Mouse (Mus musculus): ENCODE data around the gene Abcc9. TPM values are rescaled to one million over a fixed set of nuclear protein-coding genes. Genes with fewer than 3 reads are reported as not detected.

Abcc9 gene
- total and polyA plus RNA-seq, 3 experiments, result not detected

- no peak overlapping the region for H3K4me3 ChIP-seq (replicated peaks in 1 of 3; ENCODE audit: low read depth in 2 of 3, low read length in 2 of 3, poor library complexity in 1 of 3)
- DNase-seq (ENCODE audit: extremely low read depth), result no peak
- no peaks in the 10 kb centered on the region for H3K27me3 ChIP-seq (replicated peaks)
- H3K79me2 ChIP-seq (replicated peaks; ENCODE audit: control insufficient read depth, extremely low read depth, insufficient read depth, poor library complexity, severe bottlenecking), result no peaks in the 10 kb centered on the region
- H3K4me1 ChIP-seq (ENCODE audit: control insufficient read depth in 1 of 2, insufficient read depth in 2 of 2), result peaks cover 0 to 7% of the 10 kb centered on the region in 2 experiments; a peak in 1 of 4 replicates
- H3K27ac ChIP-seq (ENCODE audit: insufficient read depth, low read depth), result no peak overlapping the region
- dilution Hi-C loops (cut with MboI; ENCODE audit: extremely low pct_ligation_motif_present, extremely low pct_unique_long_range_greater_than_20kb, low sequenced_read_pairs) (no loop called here), in situ Hi-C loops (cut with MboI; ENCODE audit: low pct_ligation_motif_present, low pct_unique_long_range_greater_than_20kb, low sequenced_read_pairs) (no loop called here)
- H3K4me2 ChIP-seq (ENCODE audit: insufficient read depth, low read depth, poor library complexity, severe bottlenecking), result no peak overlapping the region
- H3K9me3 ChIP-seq (replicated peaks; ENCODE audit: low read length), result no peaks in the 10 kb centered on the region
- no peak overlapping the region for H3K9ac ChIP-seq (ENCODE audit: insufficient read depth, low read depth)
- TF ChIP-seq POLR2AphosphoS2 (IDR thresholded peaks at IDR 0.05; ENCODE audit: low read depth, low read length), result no peak
- no peak for TF ChIP-seq PAX5 (IDR thresholded peaks at IDR 0.05; ENCODE audit: low read length)
- TF ChIP-seq USF1 (IDR thresholded peaks at IDR 0.05; ENCODE audit: low read depth, low read length), result no peak
- no peak for TF ChIP-seq JUND (conservative IDR thresholded peaks at IDR 0.05; ENCODE audit: low read depth, low read length)
- TF ChIP-seq ZNF384 (IDR thresholded peaks at IDR 0.05; ENCODE audit: low read depth, low read length), result no peak
- no peak for TF ChIP-seq UBTF (IDR thresholded peaks at IDR 0.05; ENCODE audit: low read depth, low read length)
- no peak for TF ChIP-seq HCFC1 (IDR thresholded peaks at IDR 0.05; ENCODE audit: low read depth, low read length)
- no peak for TF ChIP-seq SMC3 (IDR thresholded peaks at IDR 0.05; ENCODE audit: low read depth, low read length)
- TF ChIP-seq ELF1 (IDR thresholded peaks at IDR 0.05; ENCODE audit: low read depth, low read length), result no peak
- TF ChIP-seq E2F4 (IDR thresholded peaks at IDR 0.05; ENCODE audit: insufficient replicate concordance, low read depth, low read length), result no peak
- no peak for TF ChIP-seq ZKSCAN1 (IDR thresholded peaks at IDR 0.05; ENCODE audit: borderline replicate concordance, low read depth, low read length)
- no peak for TF ChIP-seq MAZ (IDR thresholded peaks at IDR 0.05; ENCODE audit: low read depth, low read length)
- no peak for TF ChIP-seq CTCF (conservative IDR thresholded peaks at IDR 0.05 in 1 of 2, IDR thresholded peaks at IDR 0.05 in 1 of 2; ENCODE audit: low read depth in 2 of 2, low read length in 2 of 2)
- no peak for TF ChIP-seq RAD21 (IDR thresholded peaks at IDR 0.05; ENCODE audit: low read depth, low read length)
- no peak for TF ChIP-seq SIN3A (IDR thresholded peaks at IDR 0.05; ENCODE audit: low read length)
- no peak for TF ChIP-seq USF2 (conservative IDR thresholded peaks at IDR 0.05; ENCODE audit: low read depth, low read length)
- no peaks in the 10 kb centered on the region for H3K36me3 ChIP-seq (replicated peaks in 1 of 2; ENCODE audit: control insufficient read depth in 1 of 2, insufficient read depth in 1 of 2, low read length in 1 of 2)
These were observed 137.4 kb downstream of the Abcc9 start for GRCm38 (mm10) chr6:142564746-142565145.

GRCm38 (mm10) chr6:142561151-142561550, 141.0 kb downstream of the Abcc9 start:
- H3K27me3 ChIP-seq (replicated peaks), result no peaks in the 10 kb centered on the region
- H3K9me3 ChIP-seq (replicated peaks; ENCODE audit: low read length), result no peaks in the 10 kb centered on the region
- no peak overlapping the region for H3K4me2 ChIP-seq (ENCODE audit: insufficient read depth, low read depth, poor library complexity, severe bottlenecking)
- no peak overlapping the region for H3K4me3 ChIP-seq (replicated peaks in 1 of 3; ENCODE audit: low read depth in 2 of 3, low read length in 2 of 3, poor library complexity in 1 of 3)
- DNase-seq (ENCODE audit: extremely low read depth), result peak; percentile 6
- no peak overlapping the region for H3K27ac ChIP-seq (ENCODE audit: insufficient read depth, low read depth)
- in situ Hi-C loops (cut with MboI; ENCODE audit: low pct_ligation_motif_present, low pct_unique_long_range_greater_than_20kb, low sequenced_read_pairs), result no loop called here
- H3K4me1 ChIP-seq (ENCODE audit: control insufficient read depth in 1 of 2, insufficient read depth in 2 of 2), result peaks cover 0 to 14% of the 10 kb centered on the region in 2 experiments; a peak in 1 of 4 replicates
- H3K36me3 ChIP-seq (replicated peaks in 1 of 2; ENCODE audit: control insufficient read depth in 1 of 2, insufficient read depth in 1 of 2, low read length in 1 of 2), result no peaks in the 10 kb centered on the region
- H3K9ac ChIP-seq (ENCODE audit: insufficient read depth, low read depth), result no peak overlapping the region
- TF ChIP-seq USF2 (conservative IDR thresholded peaks at IDR 0.05; ENCODE audit: low read depth, low read length) (no peak), CTCF (conservative IDR thresholded peaks at IDR 0.05 in 1 of 2, IDR thresholded peaks at IDR 0.05 in 1 of 2; ENCODE audit: low read depth in 2 of 2, low read length in 2 of 2) (no peak)
- no peaks in the 10 kb centered on the region for H3K79me2 ChIP-seq (replicated peaks; ENCODE audit: control insufficient read depth, extremely low read depth, insufficient read depth, poor library complexity, severe bottlenecking)
- dilution Hi-C loops (cut with MboI; ENCODE audit: extremely low pct_ligation_motif_present, extremely low pct_unique_long_range_greater_than_20kb, low sequenced_read_pairs), result no loop called here
